Mouse (Mus musculus): ENCODE data around the gene Entpd8.

- TF ChIP-seq ZC3H11A (IDR thresholded peaks at IDR 0.05; ENCODE audit: borderline replicate concordance, low read depth, low read length) = no peak
- TF ChIP-seq MAFK (IDR thresholded peaks at IDR 0.05; ENCODE audit: insufficient read depth, low read depth, low read length) = no peak
These were observed 46.2 kb downstream of the Entpd8 start for GRCm38 (mm10) chr2:25126011-25127010.

Measured in ES-E14 (cell line).